Mouse (Mus musculus) kidney, embryonic 14.5 days (tissue): ENCODE measurements around the gene Sbno2. TPM values are rescaled to one million over a fixed set of nuclear protein-coding genes. Genes with fewer than 3 reads are reported as not detected.
"Not testable (repeated sequence)": the region's sequence is repeated elsewhere in the genome, so short reads cannot be mapped to it uniquely, and the experiment has no call there.

Experiments
- ATAC-seq: fragments of 200-750 bp; cut with Nextera tagmentation; 2 replicates; pipeline ENCODE4 v1.8.0; 2017; ENCODE audit warnings: moderate number of reproducible peaks, mild to moderate bottlenecking, moderate TSS enrichment, moderate library complexity; ENCODE audit not compliant: low FRiP score, low TSS enrichment
- H3K27ac ChIP-seq: fragments of 300-500 bp; sonication (generic); 2 replicates; pipeline ENCODE4 v1.5.1; 2014; ENCODE audit warnings: low read depth, mild to moderate bottlenecking, low read length, moderate library complexity, mixed read lengths
- H3K27me3 ChIP-seq: fragments of 300-500 bp; sonication (generic); 2 replicates; pipeline ENCODE4 v1.6.1; 2014; ENCODE audit warnings: mild to moderate bottlenecking, low read length; ENCODE audit not compliant: control insufficient read depth, insufficient read depth
- H3K36me3 ChIP-seq: fragments of 300-500 bp; sonication (generic); 2 replicates; pipeline ENCODE4 v1.6.1; 2014; ENCODE audit warnings: low read length, mixed read lengths; ENCODE audit not compliant: control insufficient read depth, insufficient read depth
- H3K4me1 ChIP-seq: fragments of 300-500 bp; sonication (generic); 2 replicates; pipeline ENCODE4 v1.6.1; 2014; ENCODE audit warnings: low read length, mixed read lengths; ENCODE audit not compliant: control insufficient read depth, insufficient read depth
- H3K4me2 ChIP-seq: fragments of 300-500 bp; sonication (generic); replicated peaks from 2 replicates; pipeline ENCODE4 v1.6.1; 2014; ENCODE audit warnings: low read depth, mild to moderate bottlenecking, low read length
- H3K4me3 ChIP-seq: fragments of 300-500 bp; sonication (generic); 2 replicates; pipeline ENCODE4 v1.5.1; 2014; ENCODE audit warnings: mild to moderate bottlenecking, low read length
- H3K9ac ChIP-seq: fragments of 300-500 bp; sonication (generic); 2 replicates; pipeline ENCODE4 v1.6.1; 2014; ENCODE audit warnings: low read depth, mild to moderate bottlenecking, low read length, moderate library complexity
- H3K9me3 ChIP-seq: fragments of 300-500 bp; sonication (generic); 2 replicates; pipeline ENCODE4 v1.6.1; 2016; ENCODE audit warnings: low read length; ENCODE audit not compliant: control insufficient read depth
- WGBS: fragments of 180-500 bp; shearing (Covaris S2); extraction: QIAGEN DNeasy Blood & Tissue Kit; methylation state at CpG from one replicate; pipeline ENCODE4 v1.1.7; 2014; 5-methylcytosine and 5-hydroxymethylcytosine counted together
- polyA plus RNA-seq: library from polyadenylated mRNA; unstranded; fragments of >200 nt; fragmentation: Nextera tagmentation; extraction: Ambion mirVana; gene quantifications from 2 replicates; pipeline ENCODE4 v1.2.1, GENCODE M21; 2014

Gene Sbno2
- polyA plus RNA-seq, 1 experiment from 2014 or later: 14.8 TPM

DNA sequence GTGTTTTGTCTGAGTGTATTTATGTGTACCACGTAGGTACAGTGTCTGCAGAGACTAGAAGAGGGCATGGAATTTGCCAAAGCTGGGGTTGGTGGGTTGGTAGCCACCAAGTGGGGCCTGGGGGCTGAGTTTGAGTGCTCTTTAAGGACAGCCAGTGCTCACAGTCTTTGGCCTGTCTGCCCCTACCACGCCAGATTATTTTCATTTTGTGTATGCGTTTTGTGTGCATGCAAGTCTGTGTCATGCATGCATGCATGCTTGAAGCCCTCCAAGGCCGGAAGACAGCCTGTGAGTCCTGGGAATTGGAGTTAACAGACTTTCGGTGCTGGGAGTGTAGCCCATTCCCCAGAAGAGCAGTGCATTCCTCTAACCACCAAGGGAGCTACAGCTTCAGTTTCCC lies 50.0 kb downstream of the Sbno2 start:
- H3K4me1 ChIP-seq: peaks cover 17% of the 10 kb centered on the region
- no peaks in the 10 kb centered on the region for H3K27me3 ChIP-seq
- peak overlapping the region; percentile 86 for H3K4me2 ChIP-seq

DNA sequence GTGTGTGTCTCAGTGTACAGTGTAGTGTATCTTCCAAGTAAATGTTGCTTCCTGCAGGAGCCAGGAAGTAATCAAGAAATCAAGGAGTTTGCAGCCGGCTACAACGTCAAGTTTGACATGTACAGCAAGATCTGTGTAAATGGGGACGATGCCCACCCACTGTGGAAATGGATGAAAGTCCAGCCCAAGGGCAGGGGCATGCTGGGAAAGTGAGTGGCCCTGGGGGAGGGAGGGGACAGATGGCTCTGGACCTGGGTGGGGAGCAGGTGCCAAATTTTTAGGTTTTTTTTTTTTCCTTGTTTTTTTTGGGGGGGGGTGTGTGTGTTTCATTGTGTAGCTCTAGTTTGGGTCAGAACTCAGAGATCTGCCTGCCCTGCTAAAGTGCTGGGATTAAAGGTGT lies 50.5 kb downstream of the Sbno2 start:
- peaks cover 39% of the 10 kb centered on the region for H3K36me3 ChIP-seq
- not testable (repeated sequence) for ATAC-seq, H3K27ac ChIP-seq, H3K27me3 ChIP-seq, H3K9me3 ChIP-seq
- peak overlapping the region; percentile 86 for H3K4me3 ChIP-seq
- peak overlapping the region; percentile 86 for H3K4me2 ChIP-seq
- H3K4me1 ChIP-seq: peaks cover 17% of the 10 kb centered on the region
- 16% methylated on average over 3 of the region's 3 CpGs for WGBS
- peak overlapping the region; percentile 97 for H3K9ac ChIP-seq

More for the DNA sequence above, 50.0 kb downstream of the Sbno2 start:
- H3K9ac ChIP-seq: peak overlapping the region; percentile 97; the same call in 1 of the 2 replicates
- ATAC-seq: no peak
- peak overlapping the region; percentile 86; the same call in 1 of the 2 replicates for H3K4me3 ChIP-seq
- H3K9me3 ChIP-seq: no peaks in the 10 kb centered on the region
- 84% methylated on average over 5 of the region's 5 CpGs for WGBS
- H3K36me3 ChIP-seq: peaks cover 40% of the 10 kb centered on the region
- no peak overlapping the region for H3K27ac ChIP-seq

DNA sequence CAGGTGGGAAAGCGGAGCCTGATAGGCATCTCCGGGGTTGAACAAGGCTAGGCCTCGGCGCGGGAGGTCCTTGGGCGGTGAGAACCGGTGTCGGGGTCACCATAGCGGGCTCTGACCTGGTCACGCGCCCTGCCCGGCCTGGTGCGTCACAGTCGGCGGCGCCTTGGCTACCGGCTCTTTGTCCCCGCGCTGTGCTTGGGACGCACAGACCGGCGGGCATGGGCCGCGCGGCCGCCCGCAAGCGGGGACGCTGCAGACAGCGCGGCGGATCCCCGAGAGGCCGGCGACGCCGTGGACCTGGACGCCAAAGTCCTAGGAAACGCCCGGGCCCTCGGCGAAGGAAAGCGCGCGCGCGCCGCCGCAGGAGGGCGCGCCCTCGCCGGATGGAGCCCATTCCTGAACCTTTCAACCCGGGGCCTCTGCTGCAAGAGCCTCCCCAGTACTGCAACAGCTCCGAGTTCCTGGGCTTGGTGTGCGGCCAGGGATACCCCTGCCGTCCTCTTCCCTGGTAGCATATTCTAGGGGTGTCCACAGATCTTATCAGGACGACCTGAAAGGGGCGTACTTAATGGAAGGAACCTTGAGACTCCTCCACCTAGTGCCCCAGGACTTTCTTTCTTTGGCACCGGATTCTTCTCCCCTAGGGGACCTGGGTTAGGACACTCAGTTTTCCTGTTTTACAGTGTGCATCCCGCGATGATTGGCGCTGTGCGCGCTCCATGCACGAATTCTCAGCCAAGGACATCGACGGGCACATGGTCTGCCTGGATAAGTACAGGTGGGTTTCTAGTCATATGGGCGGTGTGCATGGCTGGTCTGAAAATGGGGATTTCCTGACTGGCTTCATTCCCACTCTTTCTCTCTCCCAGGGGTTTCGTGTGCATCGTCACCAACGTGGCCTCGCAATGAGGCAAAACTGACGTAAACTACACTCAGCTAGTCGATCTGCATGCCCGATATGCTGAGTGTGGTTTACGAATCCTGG lies 51.2 kb downstream of the Sbno2 start:
- 1% methylated on average over 73 of the region's 77 CpGs for WGBS
- peaks cover 17% of the 10 kb centered on the region for H3K4me1 ChIP-seq

DNA sequence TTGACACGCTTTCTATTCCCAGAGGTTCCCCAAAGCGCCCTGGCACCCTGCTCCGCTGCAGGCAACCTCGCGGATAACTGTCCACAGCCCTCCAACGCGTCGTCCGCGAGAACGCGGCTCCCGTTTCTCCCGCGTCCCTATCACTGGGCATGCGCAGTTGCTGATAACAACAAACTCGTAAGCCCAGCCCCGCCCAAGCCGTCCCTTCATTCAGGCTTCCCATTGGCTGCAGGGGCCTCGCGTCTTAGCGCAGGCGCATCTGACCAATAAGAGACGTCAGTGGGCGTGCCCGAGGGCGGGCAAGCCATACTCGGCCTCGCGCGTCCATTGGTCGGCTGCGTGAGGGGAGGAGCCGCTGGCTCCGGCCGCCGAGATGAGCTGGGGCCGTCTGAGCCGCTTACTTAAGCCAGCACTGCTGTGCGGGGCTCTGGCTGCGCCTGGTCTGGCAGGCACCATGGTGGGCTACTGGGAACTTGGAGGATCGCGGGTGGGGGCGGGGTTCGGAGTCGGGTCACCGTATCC lies 52.1 kb downstream of the Sbno2 start:
- Histone ChIP-seq H3K4me3 (peak overlapping the region; percentile 86), H3K27me3 (no peaks in the 10 kb centered on the region), H3K9ac (peak overlapping the region; percentile 97), H3K27ac (peak overlapping the region; percentile 99), H3K36me3 (peaks cover 29% of the 10 kb centered on the region), H3K4me2 (peak overlapping the region; percentile 86), H3K4me1 (peaks cover 17% of the 10 kb centered on the region), H3K9me3 (no peaks in the 10 kb centered on the region)
- ATAC-seq: peak; percentile 97
- WGBS: under 1% methylated on average over 47 of the region's 47 CpGs

More for the DNA sequence above, 51.2 kb downstream of the Sbno2 start:
- Histone ChIP-seq H3K27ac (peak overlapping the region; percentile 99), H3K36me3 (peaks cover 33% of the 10 kb centered on the region), H3K4me2 (peak overlapping the region; percentile 86), H3K9me3 (no peaks in the 10 kb centered on the region), H3K27me3 (no peaks in the 10 kb centered on the region), H3K4me3 (peak overlapping the region; percentile 86), H3K9ac (peak overlapping the region; percentile 97)
- ATAC-seq: peak; percentile 45

DNA sequence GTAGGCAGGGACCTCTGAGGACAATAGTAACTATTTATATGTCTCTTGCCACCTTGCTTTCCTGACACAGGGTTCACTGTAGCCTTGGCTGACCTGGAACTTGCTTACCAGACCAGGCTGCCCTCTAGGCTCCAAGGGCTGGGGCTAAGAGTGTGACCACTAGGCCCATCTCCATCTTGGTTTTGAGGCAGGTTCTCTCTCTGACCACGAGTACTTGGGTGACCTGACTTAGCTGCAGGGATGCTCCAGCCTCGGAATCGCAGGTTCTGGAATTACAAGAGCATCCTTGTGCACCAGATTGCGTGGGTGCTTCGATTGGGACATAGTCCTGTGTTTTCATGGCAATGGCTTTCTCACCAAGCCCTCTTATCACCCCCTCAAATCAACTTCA lies 53.0 kb downstream of the Sbno2 start:
- no peak for ATAC-seq
- no peak overlapping the region for H3K4me2 ChIP-seq
- H3K27ac ChIP-seq: peak overlapping the region; percentile 45; the same call in 1 of the 2 replicates
- H3K4me3 ChIP-seq: no peak overlapping the region
- no peaks in the 10 kb centered on the region for H3K9me3 ChIP-seq
- H3K4me1 ChIP-seq: peaks cover 17% of the 10 kb centered on the region
- peaks cover 19% of the 10 kb centered on the region for H3K36me3 ChIP-seq
- no peak overlapping the region for H3K9ac ChIP-seq
- WGBS: 84% methylated on average over 5 of the region's 5 CpGs
- H3K27me3 ChIP-seq: no peaks in the 10 kb centered on the region

DNA sequence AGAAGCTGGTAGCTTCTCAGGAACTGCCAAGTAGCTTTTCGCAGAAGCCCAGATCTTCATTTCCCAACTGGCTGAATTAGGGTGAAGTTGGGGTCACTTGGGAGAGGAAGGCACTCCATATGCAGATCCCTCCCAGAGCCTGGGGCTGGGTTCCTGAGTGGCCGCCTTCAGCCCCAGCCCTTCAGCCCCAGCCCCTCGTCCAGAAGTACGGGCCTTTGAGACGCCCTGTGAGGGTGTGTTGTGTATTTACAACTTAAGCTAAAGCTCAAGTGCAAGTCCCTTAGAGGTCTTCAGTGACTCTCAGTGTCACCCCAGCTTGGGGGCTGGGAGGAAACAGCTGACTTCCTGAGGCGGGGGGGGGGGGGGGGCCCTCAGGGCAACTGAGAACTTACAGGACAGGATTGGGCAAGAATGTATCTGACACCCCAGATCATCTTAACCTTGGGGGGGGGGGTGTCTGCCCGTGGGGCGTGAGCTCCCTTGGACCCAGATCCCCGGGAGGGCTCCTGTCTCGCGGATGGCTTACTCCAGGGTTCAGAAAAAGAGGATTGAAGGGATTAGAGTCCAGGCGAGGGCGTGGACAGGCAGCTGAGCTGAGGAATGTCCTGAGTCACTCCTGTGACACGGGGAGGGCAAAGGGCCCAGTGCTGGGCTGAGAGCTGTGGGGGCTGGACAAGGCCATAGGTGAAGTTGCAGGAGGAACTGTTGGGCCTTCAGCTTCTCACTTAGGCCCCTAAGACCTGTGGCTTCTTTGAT lies 53.6 kb downstream of the Sbno2 start:
- Histone ChIP-seq H3K36me3 (peaks cover 13% of the 10 kb centered on the region), H3K4me2 (no peak overlapping the region), H3K9ac (0 out of 2 replicates have a peak overlapping the region, but pooled peaks have one; percentile 14), H3K27ac (peak overlapping the region; percentile 45), H3K27me3 (no peaks in the 10 kb centered on the region), H3K4me1 (peaks cover 23% of the 10 kb centered on the region), H3K9me3 (no peaks in the 10 kb centered on the region), H3K4me3 (no peak overlapping the region)
- 44% methylated on average over 14 of the region's 14 CpGs for WGBS
- ATAC-seq: no peak

DNA sequence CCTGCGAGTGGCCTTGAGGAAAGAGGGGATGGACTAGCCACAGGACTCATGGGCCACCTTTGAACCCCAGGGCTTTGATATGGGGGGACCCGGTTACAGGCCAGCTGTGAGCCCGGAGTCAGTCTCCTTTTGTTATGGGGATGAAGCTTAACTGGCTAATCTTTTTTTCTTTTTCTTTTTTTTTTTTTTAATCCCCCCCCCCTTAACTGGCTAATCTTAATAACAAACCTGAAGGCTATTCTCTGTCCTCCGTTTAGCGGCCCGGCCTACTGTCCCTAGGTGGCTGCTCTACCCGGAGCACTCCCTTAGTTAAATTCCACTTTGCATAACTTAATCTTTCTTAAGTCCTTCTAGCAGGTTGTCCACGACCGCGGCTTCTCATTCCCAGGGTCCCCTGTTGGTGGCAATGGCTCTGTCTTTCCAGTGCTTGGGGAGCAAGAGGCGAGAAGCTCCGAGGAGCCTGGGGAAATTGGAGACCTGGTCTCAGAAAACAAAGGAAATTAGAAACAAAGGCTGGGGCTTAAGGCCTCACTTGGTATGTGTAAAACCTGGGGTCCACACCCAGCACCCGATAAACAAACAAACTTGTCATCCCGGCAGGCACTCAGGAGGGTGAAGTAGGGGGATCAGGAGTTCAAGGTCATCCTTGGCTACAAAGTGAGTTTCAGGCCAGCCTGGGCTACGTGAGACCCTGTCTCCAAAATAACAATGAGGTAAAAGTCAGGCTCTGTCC lies 54.3 kb downstream of the Sbno2 start:
- Histone ChIP-seq H3K36me3 (peaks cover 8% of the 10 kb centered on the region; the same call in 1 of the 2 replicates), H3K9me3 (no peaks in the 10 kb centered on the region), H3K27me3 (no peaks in the 10 kb centered on the region), H3K4me3 (no peak overlapping the region), H3K4me1 (peaks cover 24% of the 10 kb centered on the region), H3K4me2 (no peak overlapping the region), H3K9ac (no peak overlapping the region), H3K27ac (peak overlapping the region; percentile 47; the same call in 1 of the 2 replicates)
- 30% methylated on average over 15 of the region's 15 CpGs for WGBS
- no peak for ATAC-seq

DNA sequence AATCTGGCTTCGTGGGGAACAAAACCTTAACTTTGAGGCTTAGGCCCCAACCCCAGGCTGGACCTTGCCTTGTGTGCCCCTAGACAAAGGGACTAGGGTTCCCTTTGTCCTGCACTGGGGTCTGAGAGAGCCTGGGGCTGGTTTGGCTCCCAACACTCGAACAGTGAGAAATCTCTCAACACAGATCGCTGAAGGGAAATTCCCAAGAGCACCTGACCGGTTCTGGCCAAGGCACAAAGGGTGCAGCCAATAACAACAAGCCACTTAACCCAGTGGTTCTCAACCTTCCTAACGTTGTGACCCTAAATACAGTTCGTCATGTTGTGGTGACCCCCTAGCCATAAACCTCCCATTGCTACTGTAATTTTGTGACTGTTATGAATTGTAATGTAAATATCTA lies 55.1 kb downstream of the Sbno2 start:
- WGBS: 32% methylated on average over 6 of the region's 6 CpGs
- no peak overlapping the region for H3K27ac ChIP-seq

More for the DNA sequence above, 55.1 kb downstream of the Sbno2 start:
- Histone ChIP-seq H3K9me3 (no peaks in the 10 kb centered on the region), H3K36me3 (peaks cover under 1% of the 10 kb centered on the region; the same call in 1 of the 2 replicates), H3K4me1 (peaks cover 19% of the 10 kb centered on the region), H3K27me3 (no peaks in the 10 kb centered on the region), H3K9ac (no peak overlapping the region), H3K4me3 (no peak overlapping the region), H3K4me2 (no peak overlapping the region)
- ATAC-seq: no peak
